Mouse (Mus musculus): ENCODE results near the gene Adrm1. TPM values are rescaled to one million over a fixed set of nuclear protein-coding genes. Genes with fewer than 3 reads are reported as not detected.

Adrm1 gene
- polyA plus RNA-seq, 1 experiment from 2014 or later = 174 TPM

- WGBS = 65% methylated on average over 5 of the region's 5 CpGs
- no peak for DNase-seq (ENCODE audit: low spot score)
Observed at GRCm38 (mm10) chr2:180216921-180217320, 45.6 kb downstream of the Adrm1 start.

GRCm38 (mm10) chr2:180217587-180217986, 46.3 kb downstream of the Adrm1 start:
- H3K9me3 ChIP-seq (ENCODE audit: control insufficient read depth, low read length) = no peaks in the 10 kb centered on the region
- ATAC-seq (ENCODE audit: low FRiP score) (no peak), DNase-seq (ENCODE audit: low spot score) (no peak)
- H3K4me3 ChIP-seq (ENCODE audit: low read depth, low read length) = no peak overlapping the region
- H3K27me3 ChIP-seq (ENCODE audit: control insufficient read depth, insufficient read depth, low read length) = no peaks in the 10 kb centered on the region
- 0 out of 2 replicates have a peak, but pooled peaks cover 4% of the 10 kb centered on the region for H3K4me1 ChIP-seq (replicated peaks; ENCODE audit: control insufficient read depth, insufficient read depth, low read length)
- no peaks in the 10 kb centered on the region for H3K36me3 ChIP-seq (ENCODE audit: control insufficient read depth, insufficient read depth, low read length)
- no peak overlapping the region for H3K4me2 ChIP-seq (replicated peaks; ENCODE audit: low read depth, low read length)
- H3K9ac ChIP-seq (ENCODE audit: low read depth, low read length) = no peak overlapping the region
- WGBS = 87% methylated on average over 8 of the region's 8 CpGs
- no peak overlapping the region for H3K27ac ChIP-seq (ENCODE audit: low read depth, low read length)

More at GRCm38 (mm10) chr2:180216921-180217320, 45.6 kb downstream of the Adrm1 start:
- Histone ChIP-seq H3K4me2 (replicated peaks; ENCODE audit: low read depth, low read length) (no peak overlapping the region), H3K27ac (ENCODE audit: low read depth, low read length) (no peak overlapping the region), H3K27me3 (ENCODE audit: control insufficient read depth, insufficient read depth, low read length) (no peaks in the 10 kb centered on the region), H3K9me3 (ENCODE audit: control insufficient read depth, low read length) (no peaks in the 10 kb centered on the region), H3K4me1 (replicated peaks; ENCODE audit: control insufficient read depth, insufficient read depth, low read length) (no peaks in the 10 kb centered on the region), H3K36me3 (ENCODE audit: control insufficient read depth, insufficient read depth, low read length) (no peaks in the 10 kb centered on the region), H3K9ac (ENCODE audit: low read depth, low read length) (no peak overlapping the region), H3K4me3 (ENCODE audit: low read depth, low read length) (no peak overlapping the region)
- no peak for ATAC-seq (ENCODE audit: low FRiP score)

GRCm38 (mm10) chr2:180218241-180218640, 47.0 kb downstream of the Adrm1 start:
- Histone ChIP-seq H3K36me3 (ENCODE audit: control insufficient read depth, insufficient read depth, low read length) (no peaks in the 10 kb centered on the region), H3K4me3 (ENCODE audit: low read depth, low read length) (no peak overlapping the region), H3K27ac (ENCODE audit: low read depth, low read length) (no peak overlapping the region), H3K9ac (ENCODE audit: low read depth, low read length) (no peak overlapping the region), H3K4me1 (replicated peaks; ENCODE audit: control insufficient read depth, insufficient read depth, low read length) (0 out of 2 replicates have a peak, but pooled peaks cover 4% of the 10 kb centered on the region), H3K9me3 (ENCODE audit: control insufficient read depth, low read length) (no peaks in the 10 kb centered on the region), H3K4me2 (replicated peaks; ENCODE audit: low read depth, low read length) (no peak overlapping the region), H3K27me3 (ENCODE audit: control insufficient read depth, insufficient read depth, low read length) (0 out of 2 replicates have a peak, but pooled peaks cover 4% of the 10 kb centered on the region)
- ATAC-seq (ENCODE audit: low FRiP score) (no peak), DNase-seq (ENCODE audit: low spot score) (no peak)
- WGBS = 89% methylated on average over 3 of the region's 3 CpGs

- Histone ChIP-seq H3K4me3 (ENCODE audit: low read depth, low read length) (no peak overlapping the region), H3K36me3 (ENCODE audit: control insufficient read depth, insufficient read depth, low read length) (no peaks in the 10 kb centered on the region), H3K4me2 (replicated peaks; ENCODE audit: low read depth, low read length) (no peak overlapping the region), H3K27me3 (ENCODE audit: control insufficient read depth, insufficient read depth, low read length) (0 out of 2 replicates have a peak, but pooled peaks cover 4% of the 10 kb centered on the region), H3K9me3 (ENCODE audit: control insufficient read depth, low read length) (no peaks in the 10 kb centered on the region), H3K4me1 (replicated peaks; ENCODE audit: control insufficient read depth, insufficient read depth, low read length) (0 out of 2 replicates have a peak, but pooled peaks cover 4% of the 10 kb centered on the region), H3K9ac (ENCODE audit: low read depth, low read length) (no peak overlapping the region), H3K27ac (ENCODE audit: low read depth, low read length) (no peak overlapping the region)
- no peak for DNase-seq (ENCODE audit: low spot score)
- WGBS = 39% methylated on average over 5 of the region's 5 CpGs
- no peak for ATAC-seq (ENCODE audit: low FRiP score)
Observed at GRCm38 (mm10) chr2:180218677-180219076, 47.4 kb downstream of the Adrm1 start.

- Histone ChIP-seq H3K4me1 (replicated peaks; ENCODE audit: control insufficient read depth, insufficient read depth, low read length) (0 out of 2 replicates have a peak, but pooled peaks cover 4% of the 10 kb centered on the region), H3K4me2 (replicated peaks; ENCODE audit: low read depth, low read length) (no peak overlapping the region), H3K4me3 (ENCODE audit: low read depth, low read length) (no peak overlapping the region), H3K27me3 (ENCODE audit: control insufficient read depth, insufficient read depth, low read length) (peaks cover 5% of the 10 kb centered on the region; the same call in 1 of the 2 replicates), H3K9me3 (ENCODE audit: control insufficient read depth, low read length) (no peaks in the 10 kb centered on the region), H3K9ac (ENCODE audit: low read depth, low read length) (no peak overlapping the region), H3K36me3 (ENCODE audit: control insufficient read depth, insufficient read depth, low read length) (no peaks in the 10 kb centered on the region), H3K27ac (ENCODE audit: low read depth, low read length) (no peak overlapping the region)
- WGBS = 82% methylated on average over 15 of the region's 15 CpGs
- ATAC-seq (ENCODE audit: low FRiP score) = no peak
- no peak for DNase-seq (ENCODE audit: low spot score)
Observed at GRCm38 (mm10) chr2:180219145-180219943, 48.1 kb downstream of the Adrm1 start.

- H3K4me3 ChIP-seq (ENCODE audit: low read depth, low read length) = no peak overlapping the region
- H3K9me3 ChIP-seq (ENCODE audit: control insufficient read depth, low read length) = no peaks in the 10 kb centered on the region
- ATAC-seq (ENCODE audit: low FRiP score) = no peak
- no peak overlapping the region for H3K9ac ChIP-seq (ENCODE audit: low read depth, low read length)
- 84% methylated on average over 9 of the region's 9 CpGs for WGBS
- no peaks in the 10 kb centered on the region for H3K36me3 ChIP-seq (ENCODE audit: control insufficient read depth, insufficient read depth, low read length)
- H3K27ac ChIP-seq (ENCODE audit: low read depth, low read length) = no peak overlapping the region
- peaks cover 7% of the 10 kb centered on the region; the same call in 1 of the 2 replicates for H3K4me1 ChIP-seq (replicated peaks; ENCODE audit: control insufficient read depth, insufficient read depth, low read length)
- peaks cover 14% of the 10 kb centered on the region for H3K27me3 ChIP-seq (ENCODE audit: control insufficient read depth, insufficient read depth, low read length)
- DNase-seq (ENCODE audit: low spot score) = no peak
- no peak overlapping the region for H3K4me2 ChIP-seq (replicated peaks; ENCODE audit: low read depth, low read length)
Observed at GRCm38 (mm10) chr2:180220165-180220564, 48.9 kb downstream of the Adrm1 start.

- H3K9me3 ChIP-seq (ENCODE audit: control insufficient read depth, low read length) = no peaks in the 10 kb centered on the region
- peaks cover 9% of the 10 kb centered on the region; the same call in 1 of the 2 replicates for H3K4me1 ChIP-seq (replicated peaks; ENCODE audit: control insufficient read depth, insufficient read depth, low read length)
- WGBS = 92% methylated on average over 9 of the region's 9 CpGs
- no peak overlapping the region for H3K4me2 ChIP-seq (replicated peaks; ENCODE audit: low read depth, low read length)
- H3K27ac ChIP-seq (ENCODE audit: low read depth, low read length) = no peak overlapping the region
- no peak overlapping the region for H3K9ac ChIP-seq (ENCODE audit: low read depth, low read length)
- ATAC-seq (ENCODE audit: low FRiP score) = no peak
- H3K36me3 ChIP-seq (ENCODE audit: control insufficient read depth, insufficient read depth, low read length) = no peaks in the 10 kb centered on the region
- H3K4me3 ChIP-seq (ENCODE audit: low read depth, low read length) = no peak overlapping the region
- DNase-seq (ENCODE audit: low spot score) = no peak
- H3K27me3 ChIP-seq (ENCODE audit: control insufficient read depth, insufficient read depth, low read length) = peaks cover 21% of the 10 kb centered on the region
Observed at GRCm38 (mm10) chr2:180221051-180221450, 49.8 kb downstream of the Adrm1 start.

- ATAC-seq (ENCODE audit: low FRiP score) = 0 out of 2 replicates have a peak, but pooled peaks have one; percentile 13
- peak; percentile 52 for DNase-seq (ENCODE audit: low spot score)
- Histone ChIP-seq H3K4me3 (ENCODE audit: low read depth, low read length) (no peak overlapping the region), H3K4me2 (replicated peaks; ENCODE audit: low read depth, low read length) (no peak overlapping the region; the same call in 1 of the 2 replicates), H3K9me3 (ENCODE audit: control insufficient read depth, low read length) (no peaks in the 10 kb centered on the region), H3K27me3 (ENCODE audit: control insufficient read depth, insufficient read depth, low read length) (peaks cover 24% of the 10 kb centered on the region), H3K36me3 (ENCODE audit: control insufficient read depth, insufficient read depth, low read length) (no peaks in the 10 kb centered on the region), H3K9ac (ENCODE audit: low read depth, low read length) (no peak overlapping the region), H3K4me1 (replicated peaks; ENCODE audit: control insufficient read depth, insufficient read depth, low read length) (peaks cover 9% of the 10 kb centered on the region; the same call in 1 of the 2 replicates), H3K27ac (ENCODE audit: low read depth, low read length) (no peak overlapping the region)
- WGBS = 16% methylated on average over 6 of the region's 6 CpGs
Observed at GRCm38 (mm10) chr2:180222250-180222649, 51.0 kb downstream of the Adrm1 start.
